Mouse (Mus musculus) heart, adult 9 months (tissue): ENCODE measurements around the gene Creb3l2.
A peak's percentile ranks its signal among the peaks of the same experiment; 100 is the strongest.

Source experiments
- DNase-seq, 2 experiments: peaks; one replicate each; pipeline ENCODE4 v3.0.0; 2022; ENCODE audit warnings: low spot score in 2 of 2

Creb3l2 gene

DNA sequence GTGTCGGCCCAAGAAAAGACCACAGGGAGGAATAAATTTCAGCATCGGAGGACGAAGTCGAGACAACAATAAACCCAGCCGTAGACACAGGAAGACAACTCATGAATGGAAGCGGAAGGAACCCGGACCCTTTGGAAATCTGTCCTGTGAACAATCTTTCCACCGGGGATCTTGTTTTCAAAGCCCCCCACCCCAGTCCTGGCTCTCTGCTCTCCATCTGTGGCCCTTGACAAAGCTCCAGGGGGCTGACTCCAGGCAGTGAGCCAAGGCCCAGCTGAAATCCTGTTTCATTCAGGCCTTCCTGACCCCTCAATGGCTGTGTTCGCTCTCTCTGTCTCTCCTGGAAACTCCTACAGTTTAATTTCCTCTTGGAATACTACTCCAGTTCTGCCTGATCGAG, 66.5 kb downstream of the Creb3l2 start:
- peak in 1 of 2 experiments; percentile 34 for DNase-seq

DNA sequence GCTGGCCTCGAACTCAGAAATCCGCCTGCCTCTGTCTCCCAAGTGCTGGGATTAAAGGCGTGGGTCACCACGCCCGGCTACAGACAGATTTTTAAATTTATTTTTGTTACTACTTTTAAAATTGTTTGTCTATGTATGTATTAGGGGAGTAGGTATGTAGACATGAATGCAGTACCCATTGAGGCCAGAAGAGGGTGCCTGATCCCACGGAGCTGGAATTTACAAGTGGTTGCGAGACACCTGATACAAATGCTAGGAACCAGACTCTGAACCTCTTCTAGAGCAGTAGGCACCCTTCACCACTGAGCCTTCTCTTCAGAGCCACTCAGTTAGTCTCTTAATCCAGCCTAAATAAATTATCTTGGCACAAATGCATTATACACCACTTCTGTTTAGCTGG, 70.6 kb downstream of the Creb3l2 start:
- no peak for DNase-seq

DNA sequence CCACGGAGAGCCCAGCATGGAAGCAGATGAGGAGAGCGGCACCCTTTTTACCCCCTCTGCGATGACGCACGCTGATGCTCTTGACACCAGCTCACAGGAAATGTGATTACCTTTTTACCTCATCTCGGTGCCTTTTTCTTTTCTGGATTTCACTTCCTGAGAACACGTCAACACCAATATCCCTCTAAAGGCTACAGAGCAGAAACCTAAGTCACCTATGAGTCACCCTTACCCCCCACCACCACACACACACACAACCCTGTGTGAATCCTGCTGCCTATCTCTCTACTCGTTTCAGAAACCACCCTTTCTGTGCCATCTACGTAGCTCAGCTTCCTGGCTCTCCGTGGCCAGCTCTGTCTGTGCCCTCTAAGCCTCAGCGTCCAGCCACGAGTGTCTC, 71.4 kb downstream of the Creb3l2 start:
- DNase-seq: no peak

DNA sequence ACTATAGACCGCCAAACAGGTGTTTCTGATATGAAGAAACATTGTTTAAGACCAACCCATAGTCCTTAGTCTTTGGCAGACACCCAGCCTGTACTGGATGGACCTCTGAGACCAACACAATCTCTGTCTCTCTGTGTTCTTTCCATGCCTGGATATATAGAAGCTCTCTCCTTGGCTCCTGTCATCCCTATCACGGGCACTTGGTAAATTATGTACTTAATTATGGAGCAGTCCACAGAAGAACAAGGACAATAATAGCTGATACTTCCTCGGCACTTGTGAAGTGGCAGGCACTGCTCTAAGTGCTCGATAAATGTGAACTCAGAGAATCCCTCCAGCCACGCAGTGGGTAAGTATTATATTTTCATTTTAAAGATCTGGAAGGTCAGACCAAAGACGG, 72.2 kb downstream of the Creb3l2 start:
- DNase-seq: no peak

DNA sequence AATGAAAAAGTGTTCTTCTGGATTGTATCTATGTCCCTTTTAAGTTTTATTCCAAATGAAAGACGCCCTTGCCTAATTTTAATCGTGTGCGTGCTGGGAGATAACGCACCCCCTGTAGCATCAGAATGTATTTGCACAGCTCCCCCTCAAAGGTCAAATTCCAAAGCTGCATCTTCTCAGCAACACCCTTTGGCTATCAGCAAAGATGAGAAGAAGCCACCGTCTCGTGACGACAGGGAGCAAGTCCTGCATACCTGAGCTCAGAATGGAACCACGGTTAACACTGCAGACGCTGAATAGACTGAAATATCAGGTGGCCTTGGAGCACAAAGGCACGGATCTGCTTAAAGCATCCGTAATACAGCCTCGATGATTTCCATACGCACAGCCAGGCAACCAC, 73.7 kb downstream of the Creb3l2 start:
- no peak for DNase-seq

DNA sequence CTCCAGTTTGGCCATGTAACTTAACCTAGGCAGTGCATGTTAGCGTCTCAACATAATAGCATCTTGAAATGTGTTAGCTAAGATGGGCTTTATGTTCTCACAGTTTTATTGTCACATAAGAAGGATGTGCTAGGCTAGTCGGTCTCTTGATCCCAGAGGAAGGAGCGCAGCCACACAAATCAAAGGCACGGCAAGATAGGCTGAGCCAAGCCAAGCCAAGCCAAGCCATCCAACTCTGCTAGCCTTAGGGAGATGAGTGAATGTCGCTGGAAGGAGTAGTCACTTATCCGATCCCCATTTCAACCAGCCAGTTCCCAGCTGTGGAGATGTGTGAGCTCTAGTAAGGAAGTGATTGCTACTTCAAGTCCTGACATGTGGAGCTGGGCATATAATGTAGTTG, 75.0 kb downstream of the Creb3l2 start:
- DNase-seq: no peak

DNA sequence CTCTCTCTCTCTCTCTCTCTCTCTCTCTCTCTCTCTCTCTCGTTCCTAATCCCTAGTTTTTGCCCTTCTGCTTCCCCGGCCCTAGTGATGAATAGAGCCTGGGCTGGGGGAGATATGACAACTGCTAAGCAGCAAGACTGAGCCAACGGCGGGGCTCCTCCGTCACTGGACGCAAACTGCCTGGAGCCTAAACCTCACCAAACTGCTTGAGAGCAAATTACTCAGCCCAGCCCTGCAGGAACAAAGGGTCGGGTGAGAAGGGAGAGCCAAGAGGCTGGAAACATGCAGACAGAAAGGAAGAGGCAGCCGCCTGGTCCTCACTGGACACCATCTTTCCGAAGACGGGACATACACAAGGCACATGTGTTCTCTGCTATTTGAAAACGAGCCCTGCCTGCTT, 76.8 kb downstream of the Creb3l2 start:
- no peak for DNase-seq

DNA sequence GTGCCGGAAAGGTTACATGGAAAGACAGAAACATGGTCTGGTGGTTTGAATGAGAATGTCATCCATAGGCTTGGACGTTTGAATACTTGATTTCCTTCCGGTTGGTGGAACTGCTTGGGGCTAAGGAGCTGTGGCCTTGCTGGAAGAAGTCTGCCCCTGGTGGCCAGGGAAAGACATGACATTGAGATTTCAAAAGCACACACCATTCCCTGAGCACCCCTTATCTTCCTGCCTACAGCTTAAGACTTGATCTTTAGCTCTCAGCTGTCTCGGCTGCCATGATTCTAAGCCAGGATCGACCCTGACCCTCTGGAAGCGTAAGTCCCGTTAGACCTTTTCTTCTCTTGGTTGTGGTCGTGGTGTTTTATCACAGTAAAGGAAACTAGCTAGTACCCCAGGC, 77.6 kb downstream of the Creb3l2 start:
- no peak for DNase-seq

DNA sequence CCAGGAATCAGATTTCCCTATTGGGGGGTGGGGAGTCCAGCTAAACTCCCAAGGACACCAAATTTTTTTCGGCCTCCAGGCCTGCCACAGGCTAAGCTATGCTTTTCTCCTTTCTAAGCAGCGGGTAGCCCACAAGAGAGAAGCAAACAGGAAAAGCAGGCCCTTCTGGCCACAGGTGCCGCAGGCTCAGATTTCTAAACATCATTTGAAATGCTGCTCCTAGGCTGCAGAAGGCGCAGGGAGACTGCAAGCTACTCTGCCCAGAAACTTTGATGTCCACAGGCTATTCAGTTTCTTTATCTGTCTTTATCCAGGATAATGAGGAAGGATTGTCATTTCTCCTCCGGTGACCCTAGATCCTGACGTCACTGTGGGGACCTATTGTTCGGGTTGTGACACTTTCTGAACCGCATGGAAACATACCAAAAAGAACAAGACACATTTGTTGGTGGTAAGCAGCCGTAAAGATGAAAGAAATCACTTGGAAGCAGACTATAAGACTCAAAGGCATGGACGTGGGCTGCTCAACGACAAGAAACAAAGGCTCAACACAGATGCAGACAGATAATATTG, 81.0 kb downstream of the Creb3l2 start:
- DNase-seq: no peak

DNA sequence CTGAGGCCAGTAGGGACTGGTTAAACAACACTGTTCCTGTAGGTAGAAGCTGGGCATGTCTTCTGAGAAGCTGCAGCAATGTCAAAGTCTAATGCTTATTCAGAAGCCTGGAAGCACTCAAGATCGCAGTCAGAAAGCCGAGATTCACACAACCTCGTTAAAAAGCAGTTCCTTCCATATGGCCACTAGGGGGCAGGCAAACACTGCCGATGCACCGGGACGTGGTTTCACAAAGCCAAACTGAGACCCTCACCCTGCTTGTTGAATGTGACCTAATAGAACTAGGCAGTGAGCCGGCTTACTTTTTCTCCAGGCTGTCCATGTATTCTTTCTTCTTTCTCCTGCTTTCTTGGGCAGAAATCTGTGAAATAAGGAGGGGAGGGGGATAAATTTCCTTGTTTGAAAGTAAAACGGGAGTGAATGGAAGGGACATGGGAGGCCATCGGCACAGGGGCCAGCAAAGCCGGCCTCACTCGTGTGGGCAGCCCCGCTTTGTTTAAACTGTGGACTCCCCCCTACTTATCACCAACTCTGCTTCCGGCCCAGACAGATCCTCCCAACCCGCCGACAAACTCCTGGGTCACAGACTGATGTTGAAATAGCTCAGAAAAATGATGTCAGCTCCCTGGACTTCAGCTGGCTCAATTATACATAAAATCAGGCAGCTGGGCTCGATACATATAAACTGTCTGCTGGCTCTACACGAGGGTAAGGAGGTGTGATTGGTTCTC, 87.3 kb downstream of the Creb3l2 start:
- DNase-seq: peak; percentile 62 to 65

DNA sequence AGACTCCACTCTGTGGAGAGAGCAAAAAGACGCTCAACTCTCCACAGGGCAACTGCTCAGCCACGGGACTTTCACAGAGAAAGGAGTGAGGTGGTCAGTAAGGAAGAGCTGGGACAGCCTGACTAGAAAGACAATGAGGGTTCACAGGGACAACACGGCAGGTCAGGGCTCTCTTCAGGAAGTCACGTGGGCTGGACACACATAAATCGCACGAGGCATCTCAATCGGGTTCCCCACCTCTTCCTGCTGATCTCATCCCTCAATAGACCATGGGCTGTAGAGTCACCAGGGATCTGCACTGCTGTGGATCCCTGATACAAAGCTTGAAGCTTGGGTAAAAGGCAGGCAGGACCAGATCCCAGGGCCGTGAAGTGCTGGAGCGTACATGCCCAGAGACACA, 88.3 kb downstream of the Creb3l2 start:
- DNase-seq: no peak

DNA sequence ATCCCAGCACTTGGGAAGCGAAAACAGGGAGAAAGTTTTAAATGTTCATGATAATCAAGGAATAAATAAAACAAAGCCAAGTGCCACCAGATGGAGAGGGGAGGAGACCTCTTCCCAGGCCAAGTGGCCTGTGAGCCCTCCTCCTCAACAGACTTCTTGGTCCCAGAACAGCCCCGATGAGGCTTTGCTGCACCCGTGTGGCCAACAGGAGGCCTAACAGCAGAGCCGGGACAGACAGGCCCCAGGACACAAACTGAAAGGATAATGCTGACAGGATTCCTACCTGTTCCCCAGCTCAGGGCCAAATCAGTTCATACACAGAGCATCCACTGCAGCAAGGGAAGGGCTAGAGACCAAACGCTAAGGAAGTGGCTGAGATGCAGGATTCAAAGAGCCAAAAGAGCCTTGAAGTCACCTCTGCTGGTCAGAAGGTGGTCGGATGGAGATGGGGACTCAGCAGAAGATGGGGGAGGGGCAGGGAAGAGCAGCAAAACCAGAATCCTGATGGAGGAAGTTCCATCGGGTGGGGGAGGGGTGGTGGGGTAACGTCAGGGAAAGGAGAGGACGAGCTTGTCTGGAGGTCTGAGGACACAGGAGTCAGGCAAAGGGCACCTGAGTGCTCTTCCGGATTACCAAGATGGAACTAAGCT, 90.1 kb downstream of the Creb3l2 start:
- DNase-seq: peak in 1 of 2 experiments; percentile 50

DNA sequence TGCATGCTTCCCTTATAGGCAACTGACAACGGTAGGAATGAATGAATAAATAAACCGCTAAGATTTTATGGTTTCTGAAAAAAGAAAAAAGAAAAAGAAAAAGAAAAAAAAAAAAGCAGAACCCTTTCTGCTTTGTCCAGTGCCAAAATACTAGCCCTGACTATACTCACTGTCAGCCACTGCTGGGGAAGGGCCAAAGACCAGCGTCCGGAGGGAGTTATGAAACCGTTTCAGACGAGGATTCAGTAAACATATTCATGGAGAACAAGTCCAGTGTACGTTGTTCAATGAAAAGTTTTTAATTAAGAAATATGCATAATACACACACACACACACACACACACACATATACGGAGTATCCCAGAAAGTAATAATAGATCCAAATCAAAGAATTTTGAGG, 91.6 kb downstream of the Creb3l2 start:
- DNase-seq: peak in 1 of 2 experiments; percentile 44

DNA sequence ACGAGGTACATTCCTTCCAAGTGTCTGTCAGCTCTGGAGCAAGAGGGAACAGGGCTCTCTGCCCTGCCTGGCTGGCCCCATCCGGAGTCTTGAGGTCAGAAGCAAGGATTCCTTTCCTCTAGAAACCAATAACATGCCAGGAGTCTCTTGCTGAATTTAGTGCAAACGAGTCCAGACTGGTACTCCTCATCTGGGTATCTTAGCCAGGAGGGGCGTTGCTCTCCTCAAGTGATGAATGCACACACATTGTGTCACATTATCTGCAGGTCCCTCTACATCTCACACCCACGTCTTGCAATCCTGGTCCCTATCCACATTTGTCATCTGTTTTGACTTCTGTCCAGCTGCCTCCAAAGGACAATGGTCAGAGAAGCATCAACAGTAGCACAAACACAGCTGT, 94.3 kb downstream of the Creb3l2 start:
- DNase-seq: no peak

DNA sequence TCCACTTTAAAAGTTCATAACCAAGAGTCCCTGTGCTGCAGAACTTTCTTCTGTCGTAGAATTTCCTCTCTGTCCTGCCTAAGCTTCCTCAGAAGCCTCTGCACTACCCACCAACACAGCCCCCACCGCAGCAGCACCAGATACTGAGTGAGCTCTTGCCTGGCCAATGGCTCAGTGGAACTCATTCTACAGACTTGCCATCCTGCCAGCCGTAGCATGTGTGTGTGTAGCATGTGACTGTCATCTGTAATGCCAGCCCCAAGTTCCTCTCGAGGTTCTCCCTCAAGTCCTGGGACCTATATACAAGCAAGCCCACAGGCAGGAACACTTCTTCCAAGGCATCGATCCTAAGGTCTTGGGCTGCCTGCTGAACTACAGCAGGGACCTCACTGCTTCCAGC, 103.9 kb downstream of the Creb3l2 start:
- DNase-seq: no peak

DNA sequence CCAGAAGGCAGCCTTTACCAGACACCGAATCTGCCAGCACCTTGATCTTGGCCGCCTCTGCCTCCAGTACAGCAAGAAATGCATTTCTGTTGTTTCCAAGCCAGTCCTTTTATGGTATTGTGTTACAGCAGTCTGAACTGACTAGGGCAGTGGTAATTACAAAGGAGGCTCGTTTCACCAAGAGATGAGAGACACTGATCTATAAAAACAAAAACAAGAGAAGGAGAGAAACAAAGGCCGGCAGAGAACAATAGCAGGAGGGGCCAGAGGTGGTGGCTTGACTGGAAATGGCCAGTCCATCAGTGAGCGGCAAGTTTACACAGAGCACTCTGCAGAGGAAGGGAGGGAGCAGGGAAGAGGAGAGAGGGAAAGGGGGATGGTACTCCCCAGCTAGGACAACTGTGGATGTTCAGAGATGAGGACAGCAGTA, 105.1 kb downstream of the Creb3l2 start:
- DNase-seq: no peak

DNA sequence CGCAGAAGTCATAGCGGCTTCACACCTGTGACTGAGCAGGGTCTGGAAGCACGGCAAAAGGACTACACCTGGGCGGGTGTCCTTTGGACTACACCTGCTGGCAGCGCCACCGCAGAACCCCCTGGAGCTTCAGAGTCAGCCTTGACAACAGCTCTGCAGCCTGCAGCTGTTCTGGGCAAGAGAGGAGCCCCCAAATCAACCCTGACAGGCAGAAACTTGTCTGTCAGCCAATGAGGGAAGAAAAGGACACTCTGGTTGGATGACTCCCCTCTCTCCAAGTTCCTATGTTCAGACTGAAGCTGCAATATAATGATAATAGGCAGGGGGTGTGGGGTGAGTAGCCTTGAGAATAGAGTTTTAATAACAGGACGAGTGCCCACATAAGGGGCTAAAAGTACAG, 105.6 kb downstream of the Creb3l2 start:
- no peak for DNase-seq

DNA sequence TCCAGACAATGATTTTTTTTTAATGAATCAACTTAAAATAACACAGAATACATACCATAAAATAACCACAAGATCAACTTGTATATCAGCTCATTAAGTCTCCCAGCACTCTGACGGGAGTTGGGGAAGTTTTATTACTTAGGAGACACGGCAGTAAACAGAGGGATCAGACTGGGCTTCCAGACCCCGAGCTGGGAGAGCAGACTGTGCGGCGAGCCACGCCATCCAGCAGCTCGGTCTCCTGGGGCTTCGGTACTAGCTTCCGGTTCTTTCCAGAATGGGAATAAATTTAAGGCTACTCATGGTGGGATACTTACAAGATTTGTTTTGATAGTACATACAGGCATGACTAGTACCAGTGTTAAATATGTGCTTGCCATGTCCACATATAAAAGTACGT, 109.1 kb downstream of the Creb3l2 start:
- DNase-seq: no peak

DNA sequence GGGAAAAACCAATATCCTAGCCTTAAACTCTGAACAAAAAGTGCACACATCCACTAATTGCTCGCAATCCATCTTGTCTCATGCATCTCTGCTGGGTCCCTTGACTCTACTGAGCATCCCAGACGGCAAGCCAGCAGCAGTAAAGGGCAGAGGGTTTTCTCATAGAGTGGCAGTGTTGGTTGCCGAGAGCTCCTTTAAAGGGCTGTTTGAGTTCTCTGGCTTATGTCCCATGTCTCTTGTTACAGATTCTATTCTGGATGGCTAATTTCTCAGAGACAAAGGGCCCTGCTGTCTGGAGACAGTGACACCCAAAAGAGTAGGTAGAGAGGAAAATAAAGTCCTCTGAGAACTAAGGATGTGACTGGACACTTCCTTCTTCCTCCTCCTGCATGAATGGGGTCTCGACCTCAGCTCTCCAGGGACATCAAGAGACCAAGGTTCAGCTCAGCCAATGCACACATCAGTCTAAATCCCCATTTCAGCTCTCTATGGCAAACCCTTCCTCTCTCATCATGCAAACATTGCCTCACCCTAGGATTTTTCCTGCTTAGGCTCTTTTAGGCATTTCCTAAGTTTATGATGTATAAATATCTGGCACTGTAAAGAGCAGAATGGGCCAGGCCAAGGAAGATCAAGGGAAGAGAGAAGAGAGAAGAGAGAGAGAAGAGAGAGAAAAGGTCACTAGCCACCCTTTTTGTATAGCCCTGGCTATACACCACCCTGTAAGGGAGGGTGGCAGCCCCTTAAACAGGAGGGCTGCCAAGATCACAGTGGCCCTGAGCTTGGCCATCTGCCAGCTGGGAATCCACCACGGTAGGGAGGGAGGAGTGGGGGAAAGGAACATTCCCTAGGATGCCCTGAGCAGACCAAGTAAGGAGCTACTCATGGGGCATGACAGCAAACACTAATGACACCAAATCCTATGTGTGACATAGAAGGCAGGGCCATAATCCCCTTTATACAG, 111.8 kb downstream of the Creb3l2 start:
- DNase-seq: peak in 1 of 2 experiments; percentile 14

DNA sequence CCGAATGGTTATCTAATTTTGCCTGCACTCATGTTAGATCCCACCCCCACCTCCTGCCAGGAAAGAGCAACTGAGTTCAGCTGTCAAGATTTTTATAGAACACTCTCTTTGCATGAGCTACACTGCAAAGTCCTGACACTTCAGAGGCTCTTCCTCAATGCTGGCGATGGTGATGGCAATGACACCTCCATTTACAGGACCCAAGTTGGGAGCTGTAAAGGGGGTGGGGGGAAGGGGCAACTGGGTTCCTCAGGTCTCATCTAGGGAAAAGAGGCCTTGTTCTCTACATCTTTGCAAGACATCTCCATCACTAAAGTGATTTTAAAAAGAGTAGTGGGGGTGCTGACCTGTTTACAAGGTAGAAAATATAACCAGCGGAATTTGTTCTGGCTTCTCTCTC, 112.6 kb downstream of the Creb3l2 start:
- DNase-seq: no peak

DNA sequence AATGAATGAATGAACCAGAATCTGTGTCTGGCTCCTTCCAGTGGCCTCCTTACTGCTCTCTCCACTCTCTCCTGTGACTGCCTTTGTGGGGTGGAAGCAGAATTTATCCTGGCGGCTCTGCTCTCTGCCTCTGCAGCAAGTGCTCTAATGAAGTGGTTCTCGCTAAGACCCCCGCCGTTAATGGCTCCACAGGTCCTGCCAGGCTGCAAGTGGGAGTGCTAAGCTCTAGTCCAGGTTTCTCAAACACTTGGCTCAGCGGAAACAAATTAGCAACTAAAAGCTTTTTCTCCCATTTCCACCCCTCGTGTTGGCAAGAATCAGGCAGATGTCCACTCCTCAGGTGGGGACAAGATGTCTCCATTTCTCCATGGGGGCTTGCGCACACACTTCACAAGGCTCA, 113.3 kb downstream of the Creb3l2 start:
- DNase-seq: no peak

DNA sequence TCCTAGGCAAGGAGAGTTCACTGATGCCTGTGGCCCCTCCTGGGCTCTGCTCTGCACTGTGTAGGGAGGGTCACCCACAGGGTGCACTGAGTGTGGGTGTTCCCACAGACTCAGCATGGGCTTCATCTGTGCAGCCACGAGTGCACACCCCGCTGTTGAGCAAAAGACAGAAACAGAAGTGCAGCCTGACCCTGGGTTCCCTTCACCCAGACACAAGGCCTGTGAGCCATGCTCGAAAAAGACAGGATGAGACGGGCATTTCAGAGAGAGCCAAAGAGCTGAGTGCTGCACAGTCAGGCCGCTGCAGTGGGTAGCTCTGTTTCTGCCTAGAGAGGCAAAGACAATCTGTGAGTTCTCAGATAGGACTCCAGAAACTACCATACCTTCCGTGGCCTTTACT, 114.4 kb downstream of the Creb3l2 start:
- no peak for DNase-seq
